Mouse (Mus musculus) hematopoietic stem cell, adult 5-6 weeks (primary cell): ENCODE measurements at regions not wholly inside any gene's neighbourhood (a gene's known extent, or its start where the extent isn't known, plus 50 kb on each side); places are given as distances from the start of the nearest gene placed in this dataset.

Source experiments
- ATAC-seq, 2 experiments: fragments of 125-278 bp in 1 of 2; replicated peaks in 1 of 2; 2 replicates each; pipeline ENCODE4 v1.8.0; 2016 to 2017; ENCODE audit warnings: inconsistent platforms in 2 of 2, mild to moderate bottlenecking in 2 of 2, moderate number of reproducible peaks in 2 of 2, low read depth in 1 of 2, moderate TSS enrichment in 1 of 2; ENCODE audit not compliant: low FRiP score in 2 of 2, poor library complexity in 2 of 2, severe bottlenecking in 2 of 2, insufficient read depth in 1 of 2, low TSS enrichment in 1 of 2

GRCm38 (mm10) chr19:59630095-59630494, 171.9 kb downstream of the Emx2 start:
- ATAC-seq = no peak

- no peak for ATAC-seq
These were observed 172.5 kb downstream of the Emx2 start for GRCm38 (mm10) chr19:59630706-59631105.

GRCm38 (mm10) chr19:59631541-59631940, 173.4 kb downstream of the Emx2 start:
- ATAC-seq = no peak

- ATAC-seq = no peak
These were observed 178.1 kb downstream of the Emx2 start for GRCm38 (mm10) chr19:59636271-59636670.

GRCm38 (mm10) chr19:59642606-59643005, 184.4 kb downstream of the Emx2 start:
- ATAC-seq = no peak

- ATAC-seq = no peak
These were observed 188.1 kb downstream of the Emx2 start for GRCm38 (mm10) chr19:59646231-59646630.

GRCm38 (mm10) chr19:59646656-59647055, 188.5 kb downstream of the Emx2 start:
- ATAC-seq = no peak

GRCm38 (mm10) chr19:59649421-59649820, 191.2 kb downstream of the Emx2 start:
- no peak for ATAC-seq

GRCm38 (mm10) chr19:59650611-59651329, 192.6 kb downstream of the Emx2 start:
- no peak for ATAC-seq

GRCm38 (mm10) chr19:59653631-59654367, 195.6 kb downstream of the Emx2 start:
- no peak for ATAC-seq

GRCm38 (mm10) chr19:59655321-59655720, 197.1 kb downstream of the Emx2 start:
- no peak for ATAC-seq

- no peak for ATAC-seq
These were observed 211.6 kb downstream of the Emx2 start for GRCm38 (mm10) chr19:59669793-59670192.

GRCm38 (mm10) chr19:59673537-59673936, 215.4 kb downstream of the Emx2 start:
- ATAC-seq = no peak

- ATAC-seq = no peak
These were observed 221.0 kb downstream of the Emx2 start for GRCm38 (mm10) chr19:59679191-59679590.

GRCm38 (mm10) chr19:59680356-59680755, 222.2 kb downstream of the Emx2 start:
- ATAC-seq = no peak

- no peak for ATAC-seq
These were observed 226.1 kb downstream of the Emx2 start for GRCm38 (mm10) chr19:59684292-59684691.

GRCm38 (mm10) chr19:59685826-59686717, 227.9 kb downstream of the Emx2 start:
- ATAC-seq = no peak

- no peak for ATAC-seq
These were observed 229.0 kb downstream of the Emx2 start for GRCm38 (mm10) chr19:59687206-59687605.
